Mouse (Mus musculus) E14TG2a.4 (cell line): Measurements from ENCODE around the gene Slc39a2.

Experiments
- CTCF ChIP-seq: conservative IDR thresholded peaks from 2 replicates; pipeline ENCODE4 v1.5.1; 2014; ENCODE audit warnings: low read length
- POU5F1 ChIP-seq: IDR thresholded peaks from 2 replicates; pipeline ENCODE4 v1.6.1; 2014; ENCODE audit warnings: low read length, borderline replicate concordance

DNA sequence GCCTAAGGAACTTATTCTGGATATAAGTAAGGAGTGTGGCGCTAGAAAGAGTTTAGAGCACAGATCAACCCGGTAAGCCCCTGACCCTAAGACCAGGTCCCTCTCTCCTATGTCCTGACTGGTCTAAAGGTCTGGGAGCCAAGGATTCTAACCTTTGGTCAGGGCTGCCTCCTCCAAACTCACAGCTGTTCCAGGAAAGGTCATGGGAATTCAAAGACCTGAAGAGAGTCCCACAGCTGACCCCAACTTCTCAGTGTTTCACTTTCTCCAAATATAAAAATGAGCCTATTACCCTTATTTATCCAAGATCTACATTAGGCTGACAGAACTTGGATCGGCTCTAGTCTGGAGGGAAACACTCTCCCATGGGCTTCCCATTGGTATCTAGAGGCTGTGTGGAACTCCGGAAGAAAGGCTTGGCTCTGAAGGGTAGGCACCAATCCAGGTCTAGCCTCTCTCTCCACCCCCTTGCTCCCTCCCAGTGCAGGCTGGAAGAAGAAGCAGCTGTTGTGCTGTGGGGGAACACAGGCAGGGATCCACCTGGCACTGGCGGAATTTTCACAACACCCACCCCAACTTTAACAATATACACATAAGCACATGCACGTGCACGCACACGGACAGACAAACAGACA is 36.7 kb downstream of the Slc39a2 start:
- TF ChIP-seq CTCF, result no peak
- TF ChIP-seq POU5F1, result no peak
